Mouse (Mus musculus) NIH3T3 (cell line): ENCODE measurements around the gene 1810009A15Rik.
"Not testable (repeated sequence)": the region's sequence is repeated elsewhere in the genome, so short reads cannot be mapped to it uniquely, and the experiment has no call there.

ENCODE experiments used
- DNase-seq: peaks from one replicate; pipeline ENCODE4 v3.0.0-alpha.2; 2012; ENCODE audit warnings: low read depth

The 1810009A15Rik gene

DNA sequence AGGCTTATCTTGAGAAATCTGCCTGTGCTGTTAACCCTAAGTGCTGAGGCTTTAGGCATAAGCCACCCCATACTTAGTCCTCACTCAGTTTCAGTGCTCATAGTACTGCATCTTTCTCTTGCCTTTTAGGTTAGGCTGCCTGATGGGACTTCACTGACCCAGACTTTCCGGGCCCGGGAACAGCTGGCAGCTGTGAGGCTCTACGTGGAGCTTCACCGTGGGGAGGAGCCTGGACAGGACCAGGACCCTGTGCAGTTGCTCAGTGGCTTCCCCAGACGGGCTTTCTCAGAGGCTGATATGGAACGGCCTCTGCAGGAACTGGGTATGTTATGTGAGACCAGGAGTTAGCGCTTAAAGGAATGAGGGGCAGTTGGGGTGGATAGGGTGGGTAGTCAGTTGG is 13.6 kb upstream of the 1810009A15Rik start:
- DNase-seq, result no peak

DNA sequence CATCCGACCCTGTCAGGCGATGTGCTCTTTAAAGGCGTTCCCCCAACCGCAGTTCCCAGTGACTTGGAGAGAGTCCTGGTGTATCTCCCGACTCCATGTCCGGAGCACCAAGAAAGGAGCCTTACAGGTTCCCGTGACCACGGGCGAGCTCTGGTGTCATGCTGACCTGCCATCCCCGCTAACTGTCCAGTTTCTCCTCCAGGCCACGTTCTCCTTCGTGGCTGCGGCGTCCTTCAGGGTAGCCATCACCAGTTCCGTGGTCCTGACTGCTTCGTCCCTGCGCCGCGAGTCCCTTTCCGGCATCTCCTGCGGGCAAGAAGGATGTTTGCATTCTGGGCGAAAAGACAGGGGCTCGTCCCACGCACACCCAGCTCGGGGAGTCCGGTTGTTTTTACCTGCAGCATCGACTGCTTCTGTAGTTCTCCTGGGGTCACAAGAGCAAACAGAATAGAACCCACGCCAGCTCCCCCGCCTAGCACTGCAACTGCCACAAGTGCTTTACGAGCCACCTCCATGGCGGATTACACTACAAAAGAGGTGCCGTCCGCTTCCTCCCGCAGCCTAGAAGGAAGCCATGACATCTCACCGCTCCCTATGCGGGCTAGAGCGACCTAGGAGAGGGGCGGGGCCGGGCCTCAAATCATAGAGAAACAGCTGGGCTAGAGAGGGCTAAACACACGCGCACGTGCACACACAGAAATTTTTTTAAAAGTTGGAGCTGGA is 8.2 kb upstream of the 1810009A15Rik start, which contains the start of gene Uqcc3:
TSS of gene Uqcc3 (minus strand) at position 613 of the 723 bp plus-strand sequence.
- peak; percentile 94 for DNase-seq

DNA sequence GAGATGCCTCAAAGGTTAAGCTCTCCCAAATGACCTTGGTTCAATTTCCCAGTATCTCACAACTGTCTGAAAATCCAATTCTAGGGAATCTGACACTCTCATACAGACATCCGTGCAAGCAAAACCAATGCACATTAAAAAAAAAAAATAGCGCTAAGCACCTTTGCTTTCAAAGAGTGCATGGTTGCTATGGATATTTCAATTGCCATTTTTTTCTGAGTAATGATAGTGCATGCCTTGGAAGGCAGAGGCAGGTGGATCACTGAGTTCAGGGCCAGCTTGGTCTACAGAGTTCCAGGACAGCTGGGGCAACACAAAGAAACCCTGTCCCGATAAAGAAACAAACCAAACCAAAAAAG is 7.6 kb upstream of the 1810009A15Rik start:
- DNase-seq, result no peak

DNA sequence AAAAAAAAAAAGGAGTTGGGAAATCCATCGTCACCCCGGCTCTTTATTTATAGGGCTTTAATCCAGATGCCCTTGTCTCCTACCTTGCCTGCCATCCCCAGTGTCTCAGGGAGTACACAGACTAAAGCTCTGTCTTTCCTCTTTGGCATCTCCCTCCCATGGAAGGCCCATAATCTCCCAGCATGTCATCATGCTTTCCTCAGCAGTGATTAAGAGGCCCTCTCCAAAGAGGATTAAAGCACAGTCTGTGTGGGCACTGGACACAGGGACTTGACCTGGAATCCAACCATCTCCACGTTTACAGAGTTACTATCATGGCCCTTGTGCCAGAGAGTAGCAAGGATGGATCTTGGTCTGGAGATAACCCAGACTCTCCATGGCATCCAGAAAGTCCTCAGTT is 5.0 kb upstream of the 1810009A15Rik start, which contains the start of the genes Lbhd1 and Gm49403:
TSS of gene Lbhd1 (plus strand) at position 117 of the 400 bp plus-strand sequence.
TSS of gene Gm49403 (plus strand) at position 315 of the 400 bp plus-strand sequence.
- no peak for DNase-seq

DNA sequence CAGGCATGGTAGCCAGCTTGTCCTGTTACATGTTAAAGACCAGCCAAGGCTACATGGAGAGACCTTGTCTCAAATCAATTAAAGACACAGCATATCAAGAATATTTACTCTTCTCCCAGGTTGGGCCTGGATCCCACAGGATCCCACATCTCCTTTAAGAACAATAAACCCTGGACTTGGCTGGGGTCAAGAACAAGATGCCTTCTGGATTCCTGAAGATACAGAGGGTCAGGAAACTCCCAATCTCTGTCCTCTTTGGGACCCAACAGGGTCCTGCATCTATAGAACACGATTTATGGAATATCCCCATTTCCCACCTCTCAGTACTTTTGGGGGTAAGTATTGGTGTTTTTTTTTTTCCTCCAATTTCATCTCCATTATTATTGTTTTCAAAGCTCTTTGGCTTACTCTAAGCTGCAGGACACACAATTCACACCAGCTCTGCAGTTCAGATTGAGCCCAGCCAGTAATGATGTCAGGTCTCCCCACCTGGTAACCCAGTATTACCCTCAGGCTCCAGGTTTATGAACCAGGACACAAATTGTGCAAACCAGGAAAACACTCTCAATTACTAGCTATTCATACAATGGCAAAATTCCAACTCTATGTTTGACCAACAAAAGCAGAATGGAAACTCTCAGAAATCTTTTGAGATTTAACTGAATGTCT is 1.6 kb upstream of the 1810009A15Rik start:
- peak; percentile 33 for DNase-seq

DNA sequence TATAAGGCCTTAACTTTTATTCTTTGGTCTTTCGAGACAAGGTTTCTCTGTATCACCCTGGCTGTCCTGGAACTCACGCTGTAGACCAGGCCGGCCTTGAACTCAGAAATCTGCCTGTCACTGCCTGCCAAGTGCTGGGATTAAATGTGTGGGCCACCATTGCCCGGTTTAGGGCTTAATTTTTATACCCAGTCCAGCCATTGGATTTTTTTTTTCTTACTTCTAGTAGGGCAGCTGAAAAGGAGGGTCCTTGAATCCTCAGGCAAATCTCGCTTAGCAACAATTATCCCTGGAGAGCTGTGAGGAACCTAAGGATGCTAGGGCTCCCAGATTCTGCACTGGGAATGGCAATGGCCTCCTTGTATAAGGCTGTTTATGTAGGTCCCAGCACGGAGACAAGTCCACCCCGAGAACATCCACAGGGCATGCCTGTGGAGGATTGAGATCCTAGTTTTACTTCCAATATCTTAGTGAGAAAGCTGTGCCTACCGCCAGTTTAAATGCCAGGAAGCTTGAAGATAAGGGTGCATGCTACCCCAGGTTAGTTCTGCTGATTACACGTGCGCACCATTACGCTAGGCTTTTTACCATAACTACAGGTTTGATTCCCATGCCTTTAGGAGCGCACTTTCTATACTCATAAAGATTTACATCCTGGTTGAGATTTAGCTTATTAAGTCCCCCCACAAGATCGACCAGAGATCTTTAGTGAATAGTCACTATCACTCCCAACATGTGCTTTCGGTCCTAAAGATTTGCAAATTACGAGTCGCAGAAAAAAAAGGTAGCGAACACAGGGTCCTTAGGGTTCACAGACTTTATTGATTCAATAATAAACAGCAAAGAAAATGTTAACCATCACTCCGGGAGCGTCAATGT is 829 bp upstream of the 1810009A15Rik start:
- DNase-seq, result peak; percentile 40

DNA sequence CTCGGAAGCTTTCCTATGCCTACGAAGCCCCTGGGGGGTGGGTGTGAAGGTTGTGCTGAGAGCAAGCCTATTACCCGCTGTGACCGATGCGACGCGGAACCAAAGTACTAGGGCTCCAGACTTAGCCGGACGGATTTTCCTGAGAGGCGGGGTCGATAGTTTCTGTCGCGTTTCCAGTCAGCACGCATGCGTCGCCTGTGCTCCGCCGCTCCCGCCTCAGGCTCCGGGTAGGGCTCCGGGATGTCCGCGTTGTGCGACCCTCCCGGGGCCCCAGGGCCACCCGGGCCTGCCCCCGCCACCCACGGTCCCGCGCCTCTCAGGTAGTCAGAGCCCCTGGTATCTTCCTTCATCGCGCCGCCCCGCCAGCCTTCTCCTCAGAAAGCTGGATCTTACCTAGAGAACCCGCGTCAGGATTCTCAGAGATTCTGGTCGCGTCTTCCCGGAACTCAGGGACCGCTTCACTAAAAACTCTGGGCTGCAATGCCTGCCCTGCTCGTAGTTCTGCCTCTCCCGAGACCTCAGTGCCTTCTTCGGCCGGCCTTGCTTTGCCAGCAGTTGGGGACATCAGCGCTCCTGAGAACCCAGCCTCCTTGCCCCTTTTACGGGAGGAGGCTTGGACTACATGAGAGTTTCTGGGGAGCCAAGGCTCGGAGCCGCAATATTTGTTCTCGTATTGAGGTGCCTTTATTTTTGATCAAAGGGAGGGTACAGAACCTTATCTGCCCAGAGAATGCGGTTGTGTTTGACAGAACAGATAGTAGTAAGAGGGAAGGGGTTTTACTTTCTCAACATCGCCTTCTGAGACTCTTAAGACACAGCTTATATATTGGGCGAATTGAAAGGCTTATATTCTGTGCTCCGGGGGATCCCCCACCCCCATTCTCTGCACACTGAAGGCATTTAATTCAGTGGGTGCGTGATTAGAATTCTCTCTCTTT is 4.4 kb downstream of the 1810009A15Rik start, which contains the start of gene Ints5:
TSS of gene Ints5 (plus strand) at position 177 of the 938 bp plus-strand sequence.
- DNase-seq, result peak; percentile 95

DNA sequence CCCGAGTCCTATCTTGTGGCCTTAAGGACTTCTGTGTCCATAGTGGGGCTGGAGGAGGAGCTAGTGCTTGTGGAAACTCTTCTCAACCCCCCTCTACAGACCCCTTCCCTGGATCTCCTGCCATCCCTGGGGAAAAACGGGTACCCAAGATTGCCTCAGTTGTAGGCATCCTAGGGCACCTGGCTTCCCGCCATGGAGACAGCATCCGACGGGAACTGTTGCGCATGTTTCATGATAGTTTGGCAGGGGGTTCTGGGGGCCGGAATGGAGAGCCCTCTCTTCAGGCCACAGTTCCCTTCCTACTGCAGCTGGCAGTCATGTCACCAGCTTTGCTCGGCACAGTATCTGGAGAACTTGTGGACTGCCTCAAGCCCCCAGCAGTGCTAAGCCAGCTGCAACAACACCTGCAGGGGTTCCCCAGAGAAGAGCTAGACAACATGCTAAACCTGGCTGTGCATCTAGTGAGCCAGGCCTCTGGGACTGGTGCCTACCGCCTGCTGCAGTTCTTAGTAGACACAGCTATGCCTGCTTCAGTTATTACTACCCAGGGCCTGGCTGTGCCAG is 6.8 kb downstream of the 1810009A15Rik start:
- no peak for DNase-seq

DNA sequence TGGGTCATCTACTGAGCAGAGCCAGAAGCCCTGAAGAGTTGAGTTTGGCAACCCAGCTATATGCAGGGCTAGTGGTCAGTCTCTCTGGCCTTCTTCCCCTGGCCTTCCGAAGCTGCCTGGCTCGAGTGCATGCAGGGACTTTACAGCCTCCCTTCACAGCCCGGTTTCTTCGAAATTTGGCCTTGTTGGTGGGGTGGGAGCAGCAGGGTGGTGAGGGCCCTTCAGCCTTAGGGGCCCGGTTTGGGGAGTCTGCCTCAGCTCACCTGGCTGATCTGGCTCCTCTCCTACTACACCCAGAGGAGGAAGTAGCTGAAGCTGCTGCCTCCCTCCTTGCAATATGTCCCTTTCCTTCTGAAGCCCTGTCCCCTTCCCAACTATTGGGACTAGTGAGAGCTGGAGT is 7.6 kb downstream of the 1810009A15Rik start:
- DNase-seq, result not testable (repeated sequence)

DNA sequence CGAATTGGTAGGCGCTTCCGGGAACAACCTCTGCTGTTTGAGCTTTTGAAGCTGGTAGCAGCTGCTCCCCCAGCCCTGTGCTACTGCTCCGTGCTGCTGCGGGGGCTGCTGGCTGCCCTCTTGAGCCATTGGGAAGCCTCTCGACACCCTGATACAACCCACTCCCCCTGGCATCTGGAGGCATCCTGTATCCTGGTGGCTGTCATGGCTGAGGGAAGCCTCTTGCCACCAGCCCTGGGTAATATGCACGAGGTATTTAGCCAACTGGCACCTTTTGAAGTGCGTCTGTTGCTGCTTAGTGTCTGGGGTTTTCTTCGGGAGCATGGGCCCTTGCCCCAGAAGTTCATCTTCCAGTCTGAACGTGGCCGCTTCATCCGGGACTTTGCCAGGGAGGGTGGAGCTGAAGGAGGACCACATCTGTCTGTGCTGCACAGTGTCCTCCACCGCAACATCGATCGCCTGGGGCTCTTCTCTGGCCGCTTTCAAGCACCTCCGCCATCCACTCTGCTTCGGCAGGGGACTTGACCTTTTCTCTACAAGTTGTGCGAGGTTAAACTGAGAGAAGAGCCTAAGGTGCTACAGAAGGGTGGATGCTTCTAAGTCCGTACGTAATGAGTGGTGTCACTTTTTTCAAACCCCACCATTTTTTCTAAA is 8.7 kb downstream of the 1810009A15Rik start:
- DNase-seq, result peak; percentile 77

DNA sequence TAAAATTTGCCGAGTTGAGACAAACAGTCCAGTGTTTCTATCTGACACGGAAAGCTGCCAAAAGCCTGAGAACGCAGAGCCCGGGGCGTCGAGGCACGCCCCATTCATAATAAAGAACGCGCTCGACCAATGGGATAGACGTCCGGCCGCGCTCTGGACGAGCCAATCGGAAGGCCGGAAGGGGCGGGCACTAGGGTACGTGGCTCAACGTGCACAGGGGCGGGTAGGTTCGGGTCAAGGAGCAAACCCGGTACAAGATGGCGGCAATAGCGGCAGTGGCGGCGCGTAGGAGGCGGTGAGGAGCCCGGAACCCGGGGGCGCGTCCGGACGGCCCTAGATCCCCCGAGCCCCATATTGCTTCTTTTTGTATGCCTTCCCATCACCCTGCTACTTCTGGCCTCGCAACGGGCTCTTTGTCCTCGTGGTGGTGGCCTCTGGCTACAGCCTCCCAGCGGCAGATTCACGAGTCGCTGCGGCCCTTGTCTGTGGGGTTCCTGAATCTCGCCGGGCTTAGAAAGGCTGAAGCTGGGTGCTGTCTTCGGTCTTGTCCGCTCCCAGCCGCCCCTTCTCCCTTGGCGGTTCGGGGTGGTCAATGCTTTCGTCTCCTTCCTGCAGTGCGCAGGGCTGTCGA is 9.3 kb downstream of the 1810009A15Rik start, which contains the start of gene Ganab:
TSS of gene Ganab (plus strand) at position 207 of the 631 bp plus-strand sequence.
- peak; percentile 99 for DNase-seq

DNA sequence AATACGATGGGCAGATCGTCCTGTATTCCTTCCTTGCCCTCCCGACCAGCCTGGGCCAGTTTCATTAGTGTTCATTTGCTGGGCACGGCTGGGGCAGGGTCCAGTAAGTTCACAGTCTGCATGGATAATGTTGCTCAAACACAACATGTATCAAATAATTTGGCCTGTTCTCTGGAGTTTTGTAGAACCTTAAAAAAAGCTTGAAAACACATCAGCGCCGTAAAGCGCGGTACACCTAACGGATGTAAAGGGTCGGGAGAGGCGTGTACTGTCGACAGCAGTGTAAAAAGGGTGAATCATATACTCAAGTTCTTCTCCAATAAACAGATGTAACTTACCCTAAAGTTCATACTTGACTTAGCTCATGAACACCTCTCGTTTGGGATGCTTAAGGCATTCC is 9.9 kb downstream of the 1810009A15Rik start:
- DNase-seq, result peak; percentile 66

DNA sequence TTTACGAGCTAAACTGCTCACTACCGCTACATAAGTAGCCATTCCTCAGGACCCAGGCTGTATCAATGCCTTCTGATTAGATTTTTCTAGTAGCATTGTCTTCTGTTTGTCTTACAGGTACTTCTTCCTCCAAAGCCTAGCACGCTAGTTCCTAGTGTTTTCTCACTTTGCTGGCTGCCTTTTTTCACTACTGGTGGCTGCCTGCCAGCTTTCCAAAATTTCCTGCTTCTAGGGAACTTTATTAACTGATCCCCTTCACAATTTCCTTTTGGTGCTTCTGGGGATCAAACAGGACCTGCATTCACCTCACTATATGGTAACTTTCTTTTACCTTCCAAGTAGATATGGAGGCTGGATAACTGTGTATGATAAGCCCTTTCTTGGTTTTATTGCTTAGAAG is 10.4 kb downstream of the 1810009A15Rik start:
- peak; percentile 45 for DNase-seq

DNA sequence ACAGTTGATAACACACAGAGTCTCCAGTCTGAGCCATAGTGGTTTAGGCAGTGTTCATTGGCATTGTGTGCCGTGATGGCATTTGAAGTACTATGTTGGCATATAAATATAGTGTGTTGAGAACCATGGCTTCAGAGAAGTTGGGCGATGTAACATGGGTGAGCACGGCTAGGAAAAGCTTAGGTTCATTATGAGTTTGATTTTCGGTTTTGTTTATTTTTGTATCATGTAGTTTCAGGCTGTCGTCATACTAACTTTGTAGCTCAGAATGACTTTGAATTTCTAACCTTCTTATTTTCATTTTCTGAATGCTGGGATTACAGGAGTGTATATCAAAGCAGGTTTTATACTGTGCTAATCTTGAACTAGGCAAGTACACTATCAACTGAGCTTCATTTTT is 14.8 kb downstream of the 1810009A15Rik start:
- DNase-seq, result no peak

DNA sequence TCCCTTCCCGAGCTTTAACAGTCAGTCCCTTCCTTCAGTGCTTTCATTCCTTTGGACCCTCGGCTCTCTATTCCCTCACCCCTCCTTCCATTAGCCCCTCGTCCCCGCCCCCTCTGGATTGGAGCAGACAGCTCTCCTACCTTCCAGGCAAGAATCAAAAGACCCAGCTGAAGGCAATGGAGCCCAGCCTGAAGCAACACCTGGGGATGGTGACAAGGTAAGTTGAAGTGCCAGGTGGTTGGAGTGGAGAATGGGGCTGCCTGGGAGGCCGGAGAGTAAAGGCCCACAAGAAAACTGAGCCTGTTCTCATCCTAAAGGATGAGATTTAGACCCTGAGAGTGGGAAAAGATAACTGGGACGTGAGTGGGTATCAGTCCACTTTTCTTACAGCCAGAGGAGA is 19.9 kb downstream of the 1810009A15Rik start:
- DNase-seq, result no peak

DNA sequence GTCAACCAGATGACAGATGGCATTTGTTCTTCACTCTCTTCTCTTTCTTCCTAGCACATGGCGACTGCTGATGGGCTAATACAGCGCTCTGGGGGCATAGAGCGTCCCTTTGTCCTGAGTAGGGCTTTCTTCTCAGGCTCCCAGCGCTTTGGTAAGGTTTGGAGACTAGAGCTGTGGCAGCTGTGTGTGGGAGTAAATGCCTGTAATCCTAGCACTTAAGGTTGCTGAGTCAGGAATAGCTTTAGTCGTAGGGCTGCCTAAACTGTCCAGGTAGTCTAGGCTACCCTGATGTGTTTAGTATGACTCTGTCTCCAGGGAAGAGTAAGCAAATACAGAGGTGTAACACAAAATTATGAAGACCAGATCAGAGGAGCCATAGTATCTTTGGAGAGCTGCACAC is 23.2 kb downstream of the 1810009A15Rik start:
- no peak for DNase-seq

DNA sequence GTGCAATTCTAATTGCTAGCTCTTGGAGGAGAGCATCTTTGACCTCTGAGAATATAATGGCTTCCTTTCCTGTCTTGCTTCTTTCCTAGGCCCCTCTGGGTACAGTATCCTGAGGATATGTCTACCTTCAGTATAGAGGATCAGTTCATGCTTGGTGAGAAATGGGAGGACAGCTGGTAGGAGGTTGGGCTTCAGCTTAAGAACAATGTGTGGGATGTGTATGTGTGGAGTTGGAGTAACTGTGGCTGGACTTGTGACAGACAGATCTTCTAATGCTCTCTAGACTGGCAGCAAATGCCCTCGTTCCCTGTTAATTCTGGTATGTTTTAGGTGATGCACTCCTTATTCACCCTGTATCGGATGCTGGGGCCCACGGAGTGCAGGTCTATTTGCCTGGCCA is 25.6 kb downstream of the 1810009A15Rik start:
- no peak for DNase-seq

DNA sequence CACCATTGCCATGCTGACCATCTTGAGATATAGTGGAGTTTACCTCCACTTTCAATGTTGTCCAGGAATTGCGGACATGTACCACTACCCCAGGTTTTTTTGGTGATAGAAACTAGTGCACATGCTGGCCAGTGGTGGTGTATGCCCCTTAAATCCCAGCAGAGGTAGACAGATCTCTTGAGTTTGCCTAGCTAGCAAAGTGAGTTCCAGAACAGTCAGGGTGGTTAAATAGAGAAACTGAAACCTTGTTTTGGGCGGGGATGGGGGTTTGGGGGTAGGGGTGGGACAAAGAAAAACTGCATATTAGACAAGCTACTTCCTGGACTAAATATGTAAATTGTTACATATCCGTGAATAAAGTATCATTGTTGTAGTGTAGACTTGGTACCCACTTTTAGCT is 30.3 kb downstream of the 1810009A15Rik start:
- no peak for DNase-seq

DNA sequence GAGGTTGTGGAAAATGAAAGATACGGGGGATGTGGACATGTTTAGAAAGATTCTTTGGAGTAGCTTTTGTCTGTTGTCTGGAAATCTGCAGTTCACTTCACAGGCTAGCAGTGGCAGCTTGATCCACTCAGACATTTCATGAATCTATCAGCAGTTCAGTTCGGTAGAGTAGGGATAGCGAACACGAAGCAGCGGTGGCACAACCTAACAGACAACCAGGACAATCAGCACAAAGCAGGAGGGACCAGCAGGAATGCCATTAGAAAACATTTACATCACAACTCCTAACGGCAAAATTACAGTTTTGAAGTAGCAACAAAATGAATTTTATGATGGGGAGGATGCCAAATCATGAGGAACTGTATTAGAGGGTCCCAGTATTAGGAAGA is 31.0 kb downstream of the 1810009A15Rik start:
- DNase-seq, result peak; percentile 25
